Mouse (Mus musculus) kidney, adult 8-10 months (tissue): ENCODE results near the gene Slc32a1.

ENCODE experiments used
- DNase-seq, 2 experiments: peaks; one replicate each; pipeline ENCODE4 v3.0.0; 2022

Gene Slc32a1

DNA sequence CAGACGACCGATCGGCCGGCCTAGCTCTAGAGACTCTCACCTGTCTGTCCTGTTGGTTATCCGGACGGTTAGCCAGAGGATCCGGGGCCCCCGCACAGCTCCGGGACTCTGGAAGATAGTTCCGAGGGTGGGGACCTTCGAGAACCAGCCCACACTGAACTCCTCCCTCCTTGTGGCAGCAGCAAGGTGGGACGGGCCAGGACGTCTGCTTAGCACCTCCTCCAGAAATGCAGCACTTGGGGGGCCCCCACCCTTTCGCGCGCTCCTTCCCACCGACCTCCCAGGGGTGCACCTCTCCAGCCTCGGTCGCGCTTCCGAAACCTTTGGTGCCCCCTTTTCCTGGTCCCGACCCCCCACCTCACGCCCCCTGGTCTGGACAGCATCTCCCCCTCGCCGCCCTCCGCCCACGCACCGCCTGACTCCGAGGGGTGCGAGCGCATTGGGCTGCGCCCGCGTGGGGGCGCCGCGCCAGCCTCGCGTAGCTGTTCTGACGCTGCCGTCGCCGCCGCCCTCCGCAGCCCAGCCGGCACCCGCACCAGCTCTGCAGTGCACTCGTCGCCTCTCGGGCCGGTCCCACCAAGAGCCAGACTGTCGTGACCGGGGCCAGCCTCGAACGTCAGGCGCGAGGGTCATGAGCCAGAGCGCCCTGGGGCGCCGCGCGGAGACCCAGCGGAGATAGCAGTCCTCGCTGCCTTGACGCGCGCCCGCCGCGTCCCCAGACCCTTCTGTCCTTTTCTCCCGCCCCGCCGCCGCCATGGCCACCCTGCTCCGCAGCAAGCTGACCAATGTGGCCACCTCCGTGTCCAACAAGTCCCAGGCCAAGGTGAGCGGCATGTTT, at the start of gene Slc32a1:
Slc32a1 (plus strand) TSS at position 280 of the 838 bp plus-strand sequence.
- no peak for DNase-seq

DNA sequence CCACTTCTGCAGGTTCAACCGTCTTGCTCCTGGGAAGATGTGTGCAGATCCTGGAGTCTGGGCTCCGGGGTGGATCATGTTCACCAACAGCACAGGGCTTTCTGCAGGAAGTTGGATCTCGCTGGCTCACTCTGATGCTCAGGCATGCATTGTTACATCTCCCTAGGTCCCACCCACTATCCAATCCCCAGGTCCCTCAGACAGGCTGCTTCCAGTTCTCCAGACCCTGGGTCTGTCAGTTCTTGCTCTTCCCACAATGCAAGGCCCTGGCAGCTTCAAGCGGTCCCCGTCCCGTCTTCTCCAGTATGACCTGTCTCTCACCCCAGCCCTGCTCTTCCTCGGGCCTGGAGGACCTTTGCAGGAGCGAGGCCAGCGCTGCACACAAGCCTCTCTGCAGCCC, 49.8 kb upstream of the Slc32a1 start:
- no peak for DNase-seq

DNA sequence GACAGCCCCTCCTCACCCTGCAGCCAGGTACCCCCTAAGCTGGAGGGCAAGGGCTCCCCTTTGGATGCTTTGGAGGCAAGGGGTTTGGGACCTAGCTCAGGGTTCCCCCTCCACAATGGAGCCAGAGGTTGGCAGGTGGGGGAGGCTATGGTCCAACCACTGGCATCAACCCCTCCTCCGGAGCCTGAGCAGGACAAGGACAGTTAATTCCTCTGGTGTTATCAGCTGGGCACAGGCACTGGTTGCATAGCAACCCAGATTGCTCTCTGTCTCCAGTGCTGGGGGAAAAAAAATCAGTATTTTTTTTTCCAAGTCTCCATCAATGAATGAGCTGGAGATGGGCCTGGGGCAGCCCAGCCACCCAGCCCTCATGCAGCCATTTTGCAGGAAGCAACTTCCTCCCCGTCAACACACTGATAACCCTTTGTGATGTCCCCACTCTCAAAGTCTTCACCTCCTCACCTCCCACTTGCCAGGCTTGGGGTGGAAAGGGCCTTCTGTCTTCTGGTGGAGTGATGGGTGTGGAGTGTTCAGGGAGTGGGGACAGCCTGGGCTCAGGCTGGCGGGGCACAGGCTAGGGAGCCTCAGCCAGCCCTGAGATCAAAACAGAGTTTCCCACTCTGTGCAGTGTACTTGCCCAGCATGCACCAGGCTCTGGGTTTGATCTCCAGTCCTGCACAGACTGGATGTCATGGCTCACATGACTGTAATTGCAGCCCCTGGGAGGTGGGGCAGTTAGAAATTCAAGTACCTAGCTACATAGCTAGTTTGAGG, 49.0 kb upstream of the Slc32a1 start:
- no peak for DNase-seq

DNA sequence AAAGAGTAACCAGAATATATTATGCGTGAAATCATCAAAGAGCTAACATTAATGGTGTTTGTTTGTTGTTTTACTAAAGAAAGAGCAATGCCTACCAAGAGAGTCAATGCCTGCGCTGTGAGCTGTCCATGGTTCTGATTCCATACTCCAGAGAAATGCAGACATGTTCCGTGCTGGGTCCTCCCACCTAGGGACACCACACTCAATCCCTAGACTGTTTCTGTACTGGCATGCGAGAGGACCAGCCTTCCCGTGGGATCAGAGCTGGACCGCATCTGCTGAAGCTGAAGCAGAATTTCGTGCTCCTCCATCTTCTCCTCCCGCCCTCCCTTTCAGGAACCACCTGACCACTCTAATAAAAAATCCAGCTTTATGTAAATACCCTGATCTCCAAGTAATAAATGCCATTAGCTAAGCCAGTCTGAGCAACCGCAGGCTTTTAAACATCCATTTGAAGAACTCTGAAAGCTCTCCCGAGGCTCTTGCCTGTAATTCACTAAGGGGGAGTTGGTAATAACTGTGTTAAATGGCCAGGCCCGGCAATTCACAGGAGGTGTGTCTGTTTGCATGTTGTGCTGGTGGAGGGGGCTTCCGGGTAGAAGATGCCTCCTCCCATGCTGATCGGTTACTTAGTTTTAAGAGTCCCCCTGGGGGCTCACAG, 40.0 kb upstream of the Slc32a1 start:
- DNase-seq: peak; percentile 39 to 64

DNA sequence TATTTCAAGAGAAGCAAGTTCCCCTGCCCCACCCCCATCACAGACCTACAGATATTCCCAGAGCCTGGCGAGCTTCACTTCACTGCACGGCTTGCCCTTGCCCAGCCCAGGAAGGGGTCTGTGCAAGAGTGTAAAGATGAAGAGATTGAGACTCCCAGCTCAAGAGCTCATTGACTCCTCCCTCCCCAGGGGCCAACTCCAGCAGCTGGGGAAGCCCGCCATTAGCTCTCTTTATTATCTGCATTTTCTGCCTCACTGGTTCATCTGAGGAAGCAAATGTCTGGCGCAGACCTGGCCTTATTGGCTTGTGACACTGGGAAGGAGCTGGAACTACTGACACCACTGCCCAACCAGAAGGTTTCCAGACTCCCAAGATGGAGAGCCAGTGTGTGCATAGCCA, 30.6 kb upstream of the Slc32a1 start:
- DNase-seq: no peak

DNA sequence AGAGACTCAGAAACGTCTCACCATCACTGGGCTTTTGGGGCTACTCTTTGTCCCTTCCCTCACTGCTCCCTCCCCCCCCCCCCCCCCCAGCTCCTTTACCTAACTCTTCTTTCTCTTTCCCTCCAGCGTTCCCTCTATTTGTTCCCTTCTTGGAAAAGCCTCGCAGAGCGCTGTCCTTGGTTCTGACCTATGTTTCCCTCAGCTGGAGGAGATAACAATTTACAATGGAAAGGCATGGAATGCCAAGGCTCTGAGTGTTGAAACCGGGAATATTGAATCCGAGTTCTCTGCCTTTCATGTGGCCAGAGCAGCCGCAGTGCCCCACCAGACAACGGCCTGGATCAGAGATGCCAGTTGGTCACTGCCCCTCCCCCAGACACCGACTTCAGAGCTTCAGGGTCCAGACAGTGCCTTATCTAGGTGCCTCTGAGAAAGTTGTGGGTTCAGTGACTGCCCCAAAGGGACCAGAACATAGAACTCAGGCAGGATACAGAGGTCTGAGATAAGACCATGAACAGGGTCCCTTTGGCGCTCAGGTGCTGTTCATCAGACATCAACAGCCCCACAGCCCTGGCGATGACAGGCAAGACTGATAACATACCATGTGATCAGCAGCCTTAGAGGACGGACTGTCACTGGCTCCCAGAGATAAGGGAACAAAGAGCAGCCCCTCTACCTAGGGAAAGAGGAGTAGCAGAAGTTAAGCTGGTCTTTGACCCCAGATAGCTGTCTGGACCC, 25.8 kb upstream of the Slc32a1 start:
- DNase-seq: peak; percentile 4 to 30

DNA sequence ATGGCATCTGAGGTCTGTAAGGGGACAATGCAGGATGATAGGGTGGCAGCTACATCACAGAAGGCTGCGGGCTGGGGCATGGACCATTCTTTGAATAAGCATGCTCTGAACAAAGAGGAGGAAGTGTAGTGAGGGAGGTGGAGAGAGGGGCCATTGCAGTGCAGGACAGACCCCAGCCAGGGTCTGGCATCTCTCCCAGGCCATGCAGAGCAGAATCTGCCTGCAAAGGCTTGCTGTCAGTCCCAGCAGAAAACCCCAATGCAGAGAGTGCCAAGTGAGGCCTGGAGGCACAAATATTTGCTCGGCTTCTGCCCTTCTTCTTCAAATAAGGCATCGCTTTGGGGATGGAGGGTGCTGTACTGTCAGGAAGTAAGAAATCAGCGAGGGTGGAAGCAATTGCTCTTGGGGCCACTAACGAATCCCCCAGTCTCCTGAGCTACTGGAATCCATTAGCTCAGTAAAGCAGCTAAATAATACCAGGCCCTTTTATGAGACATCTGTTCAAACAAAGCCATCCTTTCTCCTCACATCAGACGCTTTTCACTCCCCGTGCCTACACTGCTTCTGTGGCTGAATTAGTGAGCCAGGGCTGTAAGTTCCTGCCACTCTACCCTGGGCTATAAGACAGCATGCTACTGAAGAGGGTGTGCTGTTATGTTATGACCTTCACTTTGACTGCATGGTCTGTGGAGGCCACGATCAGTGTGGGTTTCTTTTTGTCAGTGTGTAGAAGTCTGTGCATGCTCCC, 21.9 kb upstream of the Slc32a1 start:
- DNase-seq: no peak

DNA sequence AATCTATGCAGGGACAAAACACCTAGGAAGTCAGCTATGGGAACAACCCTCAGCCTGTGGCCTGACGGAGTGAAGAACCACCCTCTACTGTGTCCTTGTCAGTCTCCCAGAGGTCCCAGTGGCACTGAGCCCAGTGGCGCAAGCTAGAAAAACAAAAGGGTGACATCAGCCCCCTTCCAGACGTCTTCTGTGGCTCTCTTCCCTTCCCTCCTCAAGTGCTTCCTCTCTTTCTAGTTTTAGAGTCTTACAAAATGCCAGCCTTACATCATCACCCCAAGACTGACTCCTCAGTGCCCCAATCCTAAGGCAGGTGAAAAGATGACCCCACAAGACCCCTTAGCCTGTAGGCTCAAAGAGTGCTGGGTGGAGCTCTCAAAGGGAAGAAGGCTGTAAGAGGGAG, 20.1 kb upstream of the Slc32a1 start:
- no peak for DNase-seq

DNA sequence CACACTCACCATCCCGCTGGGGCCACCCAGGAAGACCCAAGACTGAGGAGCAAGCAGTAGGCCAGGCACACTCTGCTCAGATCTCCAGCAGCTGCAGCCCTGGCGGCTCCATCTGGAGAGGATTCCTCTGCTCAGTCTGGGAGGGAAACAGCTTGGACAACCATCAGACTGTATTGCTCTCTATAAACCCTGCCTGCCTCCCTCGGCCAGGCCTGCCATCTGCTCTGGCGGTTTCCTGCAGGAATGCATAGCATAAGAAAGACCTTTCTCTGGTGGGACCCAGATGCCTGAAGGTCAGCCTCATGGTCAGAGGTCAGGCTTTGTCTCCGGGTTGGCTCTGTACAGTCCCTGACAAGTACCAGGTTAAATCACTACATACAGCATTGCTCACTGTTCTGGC, 19.3 kb upstream of the Slc32a1 start:
- no peak for DNase-seq

DNA sequence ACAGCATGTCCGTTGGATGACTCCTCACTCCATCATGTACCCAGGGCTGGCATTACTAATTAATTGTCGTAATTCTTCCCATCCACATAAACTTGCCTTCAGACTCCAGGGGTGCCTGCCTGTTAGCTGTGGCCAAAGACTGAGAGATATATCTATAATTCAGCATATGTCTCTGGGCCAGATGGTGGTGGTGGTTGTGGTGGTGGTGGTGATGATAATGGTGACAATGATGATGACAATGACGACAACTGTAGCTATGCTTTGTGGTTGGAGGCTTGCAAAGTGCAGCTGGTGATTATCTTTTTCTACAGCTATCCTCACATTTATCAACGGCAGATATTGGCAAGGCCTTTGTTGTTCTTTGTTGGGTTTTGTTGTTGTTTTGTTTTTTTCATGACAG, 17.2 kb upstream of the Slc32a1 start:
- no peak for DNase-seq

DNA sequence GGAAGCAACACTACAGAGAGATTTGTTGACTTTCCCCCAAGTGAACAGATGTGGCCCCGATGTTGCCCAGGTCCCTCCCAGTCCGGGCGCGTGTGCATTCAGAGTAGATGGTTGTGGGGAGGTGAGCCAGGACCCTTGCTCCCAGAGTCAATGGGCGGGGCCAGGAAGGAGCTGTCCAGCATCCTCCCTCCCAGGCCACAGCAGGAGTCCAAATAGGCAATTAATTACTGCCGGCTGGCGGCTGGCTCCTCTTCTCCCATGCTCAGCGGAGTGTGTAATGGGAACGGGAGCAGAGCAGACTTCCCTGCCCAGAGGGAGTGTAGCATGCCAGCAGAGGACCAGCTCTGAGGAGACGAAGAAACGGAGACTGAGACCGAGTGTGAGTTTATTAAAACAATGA, 15.5 kb upstream of the Slc32a1 start:
- peak; percentile 39 to 60 for DNase-seq

DNA sequence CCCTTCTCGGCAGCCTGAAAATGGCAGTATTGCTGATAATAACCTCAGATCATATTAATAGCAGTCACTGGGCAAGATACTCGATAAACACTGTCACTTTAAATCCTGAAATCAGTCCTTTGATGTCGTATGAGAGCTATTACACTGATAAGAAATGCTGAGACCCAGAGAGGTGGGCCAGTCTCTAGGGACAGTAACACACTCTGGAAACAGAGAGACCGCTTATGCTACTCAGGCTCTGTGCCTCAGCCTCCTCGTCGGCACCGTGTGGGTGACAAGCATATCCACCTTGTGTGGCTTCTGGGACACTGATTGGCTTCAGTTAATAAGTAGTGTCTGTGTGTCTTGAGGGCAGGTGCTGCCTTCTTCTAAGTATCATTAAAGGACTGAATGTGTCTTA, 15.0 kb upstream of the Slc32a1 start:
- no peak for DNase-seq

DNA sequence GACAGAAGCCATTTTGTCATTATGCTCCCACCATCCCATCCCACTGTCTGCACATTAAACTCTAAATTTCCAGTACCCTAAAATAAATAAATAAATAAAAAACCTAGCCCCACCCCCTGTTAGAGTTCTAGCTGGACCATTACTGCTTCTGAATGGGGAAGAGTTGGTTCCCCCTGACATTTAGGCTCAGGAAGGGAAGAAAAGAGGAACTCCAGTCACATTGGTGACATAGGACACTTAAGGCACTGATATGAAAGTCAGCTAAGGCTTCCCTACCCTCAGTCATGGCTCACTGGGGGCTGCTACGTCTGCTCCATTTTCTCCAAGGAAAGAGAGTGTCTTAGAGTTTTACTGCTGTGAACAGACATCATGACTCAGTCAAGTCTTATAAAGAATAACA, 13.8 kb upstream of the Slc32a1 start:
- DNase-seq: no peak

DNA sequence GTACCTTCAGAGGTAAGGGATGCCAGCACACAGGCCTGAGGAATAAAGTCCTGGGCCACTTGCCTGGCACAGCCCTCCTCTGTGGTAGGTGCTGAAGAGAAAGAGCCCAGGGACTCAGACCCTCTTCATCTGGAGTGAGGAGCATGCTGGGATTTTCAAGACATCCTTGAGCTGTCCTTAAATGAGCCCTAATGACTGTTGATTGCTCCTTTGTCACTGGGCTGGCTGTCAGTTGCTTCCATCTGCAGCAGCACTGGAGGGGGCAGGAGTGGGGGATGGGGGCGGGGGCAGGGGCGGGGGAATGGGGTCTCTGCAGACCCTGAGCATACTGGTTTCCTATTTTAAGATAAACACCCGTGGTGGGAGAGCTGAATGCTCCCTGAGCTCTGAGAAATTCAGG, 10.1 kb upstream of the Slc32a1 start:
- DNase-seq: no peak

DNA sequence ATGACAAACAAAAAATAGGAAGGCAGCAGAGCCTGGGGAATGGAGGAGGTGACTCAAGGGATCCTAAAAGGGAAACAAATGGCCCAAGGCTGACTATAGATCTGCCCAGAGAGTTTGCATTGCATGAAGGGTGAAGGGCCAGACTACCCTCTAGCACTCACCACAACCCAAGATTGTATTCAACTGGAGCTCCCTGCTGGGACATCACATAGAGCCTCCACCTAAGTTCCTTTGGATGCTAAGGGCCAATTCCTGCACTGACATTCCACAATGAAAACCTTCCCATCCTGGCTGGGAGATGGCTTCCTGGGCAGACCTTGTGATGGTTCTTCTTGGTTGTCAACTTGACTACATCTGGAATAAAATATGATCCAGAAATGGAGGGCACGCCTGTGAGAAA, 9.2 kb upstream of the Slc32a1 start:
- no peak for DNase-seq

DNA sequence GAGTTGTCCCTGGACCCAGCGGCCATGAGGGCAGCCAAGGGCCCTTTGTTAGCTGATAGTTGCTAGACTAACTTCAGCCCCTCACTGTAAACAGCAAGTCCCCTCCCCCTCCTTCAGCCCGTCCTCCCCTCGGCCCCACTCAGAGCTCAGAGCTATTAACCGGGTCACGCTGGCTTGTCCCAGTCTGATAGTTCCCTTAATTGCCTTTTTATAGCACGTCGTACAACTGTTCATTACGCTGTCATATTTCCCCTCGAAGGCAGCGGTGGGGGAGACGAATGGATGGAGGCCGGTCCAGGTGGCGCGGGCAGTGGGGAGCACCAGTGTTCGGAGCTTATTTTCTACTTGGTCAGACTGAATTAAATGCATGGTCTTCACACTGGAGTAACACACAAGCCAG, 7.9 kb upstream of the Slc32a1 start:
- no peak for DNase-seq

DNA sequence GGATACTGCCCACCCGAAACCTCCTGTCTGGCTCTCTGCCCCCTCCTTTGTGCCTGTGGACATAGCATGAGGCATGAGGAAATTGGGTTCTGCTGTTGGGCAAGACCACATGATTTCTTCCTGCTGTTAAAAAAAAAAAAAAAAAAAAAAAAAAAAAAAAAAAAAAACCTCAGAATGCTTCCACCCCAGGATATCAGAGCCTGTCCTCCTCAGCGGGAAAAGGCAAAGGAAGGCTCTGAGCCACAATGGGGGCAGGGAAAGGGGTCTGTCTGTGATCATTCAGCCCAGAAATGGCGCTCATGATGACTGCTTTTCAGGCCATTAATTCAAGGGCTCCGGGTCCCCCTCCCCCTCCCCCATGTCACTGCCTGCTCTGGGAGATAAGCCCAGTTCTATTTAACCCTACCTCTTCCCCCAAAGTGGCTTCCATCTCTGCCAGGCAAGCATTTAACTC, 4.0 kb upstream of the Slc32a1 start:
- no peak for DNase-seq

DNA sequence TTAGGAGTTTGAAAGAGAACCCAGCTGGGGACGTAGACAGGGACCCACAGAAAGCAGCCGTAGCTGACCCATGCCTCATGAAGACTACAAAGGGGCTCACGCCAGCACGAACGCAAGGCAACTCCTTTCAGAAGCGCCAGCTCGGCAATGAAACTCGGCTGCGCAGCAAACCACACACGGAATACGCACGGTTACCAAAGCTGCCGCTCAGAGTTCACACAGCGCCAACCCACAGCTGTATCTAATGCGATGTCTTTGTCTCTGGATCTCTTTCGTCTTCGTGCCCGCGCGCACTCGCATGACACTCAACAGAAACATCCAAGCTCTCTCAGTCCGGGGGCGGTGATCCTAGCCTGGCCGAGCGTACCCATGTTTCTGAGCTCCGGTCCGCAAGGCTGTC, 886 bp upstream of the Slc32a1 start:
- no peak for DNase-seq

DNA sequence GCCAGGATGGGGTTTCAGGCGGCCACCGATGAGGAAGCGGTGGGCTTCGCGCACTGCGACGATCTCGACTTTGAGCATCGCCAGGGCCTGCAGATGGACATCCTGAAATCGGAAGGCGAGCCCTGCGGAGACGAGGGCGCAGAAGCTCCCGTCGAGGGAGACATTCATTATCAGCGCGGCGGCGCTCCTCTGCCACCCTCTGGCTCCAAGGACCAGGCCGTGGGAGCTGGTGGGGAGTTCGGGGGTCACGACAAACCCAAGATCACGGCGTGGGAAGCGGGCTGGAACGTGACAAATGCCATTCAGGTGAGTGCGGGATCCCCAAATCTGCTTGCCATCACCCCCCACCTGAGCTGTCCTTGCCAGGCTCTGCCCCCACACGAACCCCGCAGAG, 756 bp downstream of the Slc32a1 start:
- DNase-seq: no peak

DNA sequence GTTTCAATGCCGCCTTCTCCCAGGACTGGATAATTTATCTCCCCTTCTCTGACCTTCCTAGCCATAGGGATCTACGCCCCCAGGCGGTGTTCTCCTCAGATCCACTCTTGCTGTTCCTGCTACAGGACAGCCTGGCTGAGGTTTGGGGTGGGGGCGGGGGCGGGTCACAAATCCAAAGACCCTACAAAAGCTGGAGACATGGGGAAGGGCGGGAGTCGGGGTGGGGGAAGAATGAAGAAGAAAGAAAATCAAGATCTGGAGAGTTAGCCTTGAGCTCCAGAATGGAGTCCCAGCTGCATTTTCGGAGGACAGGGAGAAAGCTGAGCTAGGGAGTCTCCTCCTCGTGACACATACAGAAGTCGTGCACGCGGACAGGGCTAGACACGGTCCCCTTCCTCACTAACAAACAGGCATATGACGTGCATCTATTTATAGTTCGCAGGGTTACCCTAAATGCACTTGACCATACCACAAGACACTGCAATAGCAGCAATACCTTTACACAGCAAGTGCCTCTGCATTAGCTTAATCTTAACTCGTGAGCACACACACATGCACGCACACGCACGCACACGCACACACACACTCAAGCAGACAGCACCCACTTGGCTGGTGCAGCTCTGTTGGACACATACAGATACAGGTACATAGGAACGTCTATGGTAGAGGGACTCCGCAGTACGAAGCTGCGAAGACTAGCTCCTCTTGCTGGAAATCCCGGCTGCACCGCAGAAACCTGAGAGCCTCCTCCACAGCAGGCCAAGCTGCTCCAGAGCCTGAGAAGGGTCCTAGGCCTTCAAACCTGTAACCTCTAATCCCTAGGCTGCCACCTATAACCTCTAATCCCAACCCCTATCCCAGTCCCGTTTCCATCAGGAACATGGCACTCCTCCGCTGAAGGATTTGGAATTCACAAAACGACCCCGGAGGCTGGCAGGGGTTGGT, 1.4 kb downstream of the Slc32a1 start:
- no peak for DNase-seq

DNA sequence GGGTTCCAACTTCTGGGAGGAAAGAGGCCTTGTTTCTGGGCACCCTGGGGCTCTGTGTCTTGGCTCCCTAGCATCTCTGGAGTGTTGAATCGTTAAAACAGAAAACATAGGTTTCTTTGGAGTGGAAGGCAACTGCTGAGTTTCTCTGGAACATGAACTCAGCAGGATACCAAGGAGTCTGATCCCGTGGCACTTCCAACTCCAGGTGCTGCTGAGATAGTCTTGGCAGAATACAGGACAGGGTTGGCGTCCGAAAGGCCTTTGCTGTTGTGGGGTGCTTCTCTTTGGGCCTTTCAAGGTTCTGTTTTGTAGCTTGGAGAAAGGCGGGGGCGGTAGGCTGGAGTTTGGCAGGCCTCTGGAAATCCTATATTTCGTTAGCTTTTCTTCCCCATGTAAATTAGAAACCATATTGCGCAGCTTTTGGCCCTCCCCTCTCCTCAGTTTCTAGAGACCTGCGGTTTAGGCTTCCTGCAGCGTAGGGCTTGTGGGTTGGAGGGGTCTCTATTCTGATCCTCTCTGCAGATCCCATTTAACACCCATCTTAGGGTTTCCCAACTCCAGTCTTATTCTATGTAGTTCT, 2.2 kb downstream of the Slc32a1 start:
- no peak for DNase-seq
